Mouse (Mus musculus) large intestine, adult 2 months (tissue): Measurements from ENCODE around the gene Olfr353. TPM values are rescaled to one million over a fixed set of nuclear protein-coding genes. Genes with fewer than 3 reads are reported as not detected.

ENCODE experiments used
- DNase-seq: peaks from one replicate; pipeline ENCODE4 v3.0.0-alpha.2; 2012; ENCODE audit warnings: low read depth, low spot score
- WGBS: fragments of 180-500 bp; shearing (Covaris S2); methylation state at CpG from one replicate; pipeline ENCODE4 v1.1.7; 2018; 5-methylcytosine and 5-hydroxymethylcytosine counted together
- polyA plus RNA-seq: library from polyadenylated mRNA; depleted of rRNA; stranded (reverse); fragments of >200 nt; gene quantifications from 2 replicates; pipeline ENCODE4 v1.2.3, GENCODE M21; 2012; rRNA removed

The Olfr353 gene
- polyA plus RNA-seq = not detected in 2 replicates

DNA sequence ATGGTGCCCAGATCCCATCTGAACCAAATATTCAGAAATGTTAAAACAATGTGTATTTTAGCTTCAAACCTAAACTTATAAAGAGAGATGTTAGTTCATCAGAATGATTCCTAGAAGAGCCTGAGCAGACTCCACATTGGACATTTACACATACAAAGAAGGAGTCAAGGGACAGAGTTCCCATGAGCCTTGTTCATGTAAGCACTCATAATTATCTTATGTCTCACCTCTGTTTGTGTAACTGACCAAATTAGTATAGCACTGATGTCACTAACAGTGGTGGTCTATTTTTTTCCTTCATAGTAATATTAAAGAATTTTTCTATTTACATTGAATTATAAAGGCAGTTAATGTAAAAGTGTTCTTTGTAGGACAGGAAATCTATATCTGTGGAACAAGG is at the start of gene Olfr353:
Gene Olfr353, minus strand, starts transcription at position 101 of the 400 bp plus-strand sequence.
- DNase-seq = no peak

DNA sequence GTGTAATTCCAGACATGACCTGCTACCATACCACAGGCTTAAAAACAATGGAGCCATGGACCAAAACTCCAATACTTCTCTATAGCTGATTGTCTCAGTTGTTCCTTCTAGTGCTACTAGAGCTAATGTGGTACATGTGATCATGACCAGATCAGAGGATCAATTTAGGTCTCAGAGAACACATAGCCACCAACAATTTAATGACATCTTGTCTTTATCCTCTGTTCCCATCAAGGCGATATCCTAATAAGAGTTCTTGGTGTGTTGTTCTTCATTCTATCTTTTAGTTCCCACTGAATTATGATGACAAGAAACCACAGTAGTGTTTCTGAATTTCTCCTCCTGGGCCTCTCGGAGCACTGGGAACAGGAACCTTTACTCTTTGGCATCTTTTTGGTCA is 44.1 kb upstream of the Olfr353 start, which contains the start of gene Olfr356:
Gene Olfr356, plus strand, starts transcription at position 301 of the 400 bp plus-strand sequence.
- WGBS = 90% methylated on average over 2 of the region's 2 CpGs
- DNase-seq = no peak

DNA sequence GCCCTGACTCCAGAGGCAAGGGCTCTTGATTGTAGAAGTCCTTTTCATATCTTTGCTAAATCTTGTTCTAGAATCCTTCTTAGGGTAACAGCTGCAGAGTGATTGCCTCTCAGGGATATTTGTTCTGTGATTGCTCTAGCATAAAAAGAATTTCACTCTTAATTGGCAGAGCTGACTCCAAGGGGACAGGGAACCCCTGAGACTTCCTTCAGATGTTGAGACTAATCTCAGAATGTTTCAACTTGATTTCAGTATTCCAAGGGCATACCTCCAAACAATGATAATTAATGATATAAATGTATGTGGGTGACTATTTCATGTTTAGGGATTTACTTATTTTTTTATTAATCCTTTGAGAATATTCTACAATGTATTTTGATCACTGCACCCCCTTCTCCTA is 36.1 kb upstream of the Olfr353 start, which contains the start of gene Olfr355:
Gene Olfr355, minus strand, starts transcription at position 101 of the 400 bp plus-strand sequence.
- DNase-seq = no peak

DNA sequence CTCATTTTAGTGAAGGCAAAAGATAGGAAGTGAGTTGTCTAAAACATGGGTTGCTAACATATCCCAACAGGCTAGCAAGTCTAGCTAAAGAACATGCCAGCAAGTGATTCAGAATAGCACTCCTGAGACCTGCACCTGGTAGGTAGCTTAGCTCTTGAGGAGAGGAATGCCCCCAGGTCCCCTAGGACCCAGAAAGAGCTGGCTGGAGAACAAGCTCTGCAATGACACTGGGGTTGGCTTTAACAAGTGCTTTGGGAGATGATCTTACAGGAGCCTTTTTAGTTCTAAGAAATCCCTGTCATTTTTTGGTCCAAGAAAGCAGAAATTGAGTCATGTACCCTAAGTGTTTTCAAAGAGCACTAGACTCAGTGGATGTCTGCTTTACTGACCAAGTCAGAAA is 12.6 kb upstream of the Olfr353 start, which contains the start of gene Olfr354:
Gene Olfr354, plus strand, starts transcription at position 301 of the 400 bp plus-strand sequence.
- DNase-seq = no peak

DNA sequence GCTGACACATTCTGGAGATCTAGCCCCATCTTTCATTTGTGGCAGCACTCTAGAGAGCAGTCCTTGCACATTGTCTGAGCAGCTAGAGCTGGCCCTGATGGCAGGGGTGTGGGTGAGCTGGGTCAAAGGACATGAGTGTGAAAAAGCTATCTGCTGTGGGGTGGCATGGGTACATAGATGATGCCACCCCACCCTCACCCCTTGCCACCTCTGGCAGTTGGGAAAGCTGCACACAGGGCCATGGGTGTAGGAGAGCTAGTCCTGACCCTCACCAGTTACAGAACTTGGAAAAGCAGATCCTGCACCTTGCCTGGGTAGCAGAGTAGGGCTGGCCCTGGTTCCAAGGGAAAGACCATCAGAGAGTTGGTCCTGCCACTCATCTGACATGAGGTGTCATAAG is 4.4 kb upstream of the Olfr353 start:
- DNase-seq = no peak

DNA sequence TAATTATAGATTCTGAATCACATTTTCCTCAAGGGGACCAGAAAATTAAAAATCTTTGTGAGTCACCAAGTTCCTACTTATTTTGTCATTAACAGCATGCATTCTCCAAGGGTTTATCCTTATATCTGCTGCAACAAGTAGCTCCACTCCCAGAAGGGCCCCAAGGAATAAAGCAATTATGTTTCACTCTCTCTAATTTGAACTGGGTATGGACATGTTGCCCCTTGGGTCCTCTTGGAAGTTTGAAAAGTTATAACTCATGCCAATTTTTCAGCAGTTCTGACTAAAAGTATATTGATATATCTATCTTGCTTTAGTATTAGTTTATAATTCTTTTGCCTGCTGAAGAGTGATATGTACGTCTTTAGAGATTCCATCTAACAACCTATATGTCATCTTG is 24.6 kb downstream of the Olfr353 start, which contains the start of gene Olfr352:
Gene Olfr352, plus strand, starts transcription at position 301 of the 400 bp plus-strand sequence.
- no peak for DNase-seq
- WGBS = 67% methylated on average over 1 of the region's 1 CpGs

DNA sequence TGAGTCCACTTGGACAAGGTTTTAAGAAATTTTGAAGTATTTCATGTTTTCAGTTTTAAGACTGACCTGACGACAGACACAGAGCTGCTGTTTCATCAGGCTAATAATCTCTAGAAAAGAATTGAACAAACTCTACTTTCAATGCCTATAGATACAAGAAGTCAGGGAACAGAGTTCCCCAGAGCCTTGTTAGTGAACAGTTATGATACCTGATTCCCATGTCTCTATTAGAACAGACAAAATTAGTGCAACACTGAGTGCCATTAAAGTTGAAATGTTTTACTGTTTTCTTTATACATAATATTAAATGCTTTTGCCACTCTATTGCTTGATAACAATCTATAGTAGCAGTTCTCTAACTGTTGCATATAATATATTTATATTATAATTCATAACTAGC is 30.2 kb downstream of the Olfr353 start, which contains the start of gene Olfr351:
Gene Olfr351, minus strand, starts transcription at position 101 of the 400 bp plus-strand sequence.
- DNase-seq = no peak
- 85% methylated on average over 1 of the region's 1 CpGs for WGBS

DNA sequence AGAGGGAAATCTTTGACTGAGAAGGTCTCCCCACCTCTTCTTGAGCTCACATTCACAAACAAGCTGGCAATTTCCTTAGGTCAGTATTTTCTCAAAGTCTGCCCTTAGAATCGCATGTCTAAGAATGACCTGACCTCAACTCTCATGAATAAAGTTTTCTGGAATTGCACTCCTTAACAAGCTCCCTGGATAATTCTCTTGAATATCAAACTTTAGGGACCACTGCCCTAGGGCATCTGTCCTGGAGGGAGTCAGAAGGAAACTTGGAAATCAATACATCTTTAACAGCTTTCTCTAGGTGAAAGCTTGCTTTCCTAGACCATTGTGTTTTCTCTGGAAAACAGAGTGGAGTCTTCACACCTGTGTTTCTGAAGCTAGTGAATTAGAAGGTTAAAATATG is 46.7 kb downstream of the Olfr353 start, which contains the start of gene Olfr350:
Gene Olfr350, plus strand, starts transcription at position 301 of the 400 bp plus-strand sequence.
- no peak for DNase-seq
- WGBS = 78% methylated on average over 1 of the region's 1 CpGs

Other genes starting within 250 kb of the Olfr353 start
- gene Olfr346, start 207.1 kb downstream of the Olfr353 start, polyA plus RNA-seq = not detected in 2 replicates
- gene Olfr347, start 161.0 kb downstream of the Olfr353 start, polyA plus RNA-seq = not detected in 2 replicates
- not detected in 2 replicates for gene Olfr348, start 108.7 kb downstream of the Olfr353 start, polyA plus RNA-seq
- not detected in 2 replicates for gene Olfr50, start 102.4 kb downstream of the Olfr353 start, polyA plus RNA-seq
- gene Olfr3, start 75.9 kb downstream of the Olfr353 start, polyA plus RNA-seq = not detected in 2 replicates
- not detected in 2 replicates for gene Olfr350, start 46.6 kb downstream of the Olfr353 start, polyA plus RNA-seq
- gene Olfr351, start 30.3 kb downstream of the Olfr353 start, polyA plus RNA-seq = not detected in 2 replicates
- not detected in 2 replicates for gene Olfr352, start 24.5 kb downstream of the Olfr353 start, polyA plus RNA-seq
- not detected in 2 replicates for gene Olfr354, start 12.7 kb upstream of the Olfr353 start, polyA plus RNA-seq
- gene Olfr355, start 36.0 kb upstream of the Olfr353 start, polyA plus RNA-seq = not detected in 2 replicates
- not detected in 2 replicates for gene Olfr356, start 44.2 kb upstream of the Olfr353 start, polyA plus RNA-seq
- not detected in 2 replicates for gene Olfr357, start 100.9 kb upstream of the Olfr353 start, polyA plus RNA-seq
- not detected in 2 replicates for gene Olfr358, start 116.4 kb upstream of the Olfr353 start, polyA plus RNA-seq
- not detected in 2 replicates for gene Olfr360, start 172.8 kb upstream of the Olfr353 start, polyA plus RNA-seq
- gene Olfr361, start 196.4 kb upstream of the Olfr353 start, polyA plus RNA-seq = not detected in 2 replicates
- not detected in 2 replicates for gene Olfr362, start 225.0 kb upstream of the Olfr353 start, polyA plus RNA-seq
- gene Olfr364-ps1, start 246.4 kb upstream of the Olfr353 start, polyA plus RNA-seq = not detected in 2 replicates